Mouse (Mus musculus): ENCODE results near the gene Rap1gap2.

- TF ChIP-seq CTCF (IDR thresholded peaks at IDR 0.05; ENCODE audit: low read depth) (no peak), EP300 (IDR thresholded peaks at IDR 0.05; ENCODE audit: low read depth) (no peak)
Measured at GRCm38 (mm10) chr11:74568004-74568403, 42.7 kb downstream of the Rap1gap2 start.

All from liver, postnatal 0 days (tissue).